Mouse (Mus musculus): ENCODE measurements around the gene Naip2.

Gene Naip2

DNA sequence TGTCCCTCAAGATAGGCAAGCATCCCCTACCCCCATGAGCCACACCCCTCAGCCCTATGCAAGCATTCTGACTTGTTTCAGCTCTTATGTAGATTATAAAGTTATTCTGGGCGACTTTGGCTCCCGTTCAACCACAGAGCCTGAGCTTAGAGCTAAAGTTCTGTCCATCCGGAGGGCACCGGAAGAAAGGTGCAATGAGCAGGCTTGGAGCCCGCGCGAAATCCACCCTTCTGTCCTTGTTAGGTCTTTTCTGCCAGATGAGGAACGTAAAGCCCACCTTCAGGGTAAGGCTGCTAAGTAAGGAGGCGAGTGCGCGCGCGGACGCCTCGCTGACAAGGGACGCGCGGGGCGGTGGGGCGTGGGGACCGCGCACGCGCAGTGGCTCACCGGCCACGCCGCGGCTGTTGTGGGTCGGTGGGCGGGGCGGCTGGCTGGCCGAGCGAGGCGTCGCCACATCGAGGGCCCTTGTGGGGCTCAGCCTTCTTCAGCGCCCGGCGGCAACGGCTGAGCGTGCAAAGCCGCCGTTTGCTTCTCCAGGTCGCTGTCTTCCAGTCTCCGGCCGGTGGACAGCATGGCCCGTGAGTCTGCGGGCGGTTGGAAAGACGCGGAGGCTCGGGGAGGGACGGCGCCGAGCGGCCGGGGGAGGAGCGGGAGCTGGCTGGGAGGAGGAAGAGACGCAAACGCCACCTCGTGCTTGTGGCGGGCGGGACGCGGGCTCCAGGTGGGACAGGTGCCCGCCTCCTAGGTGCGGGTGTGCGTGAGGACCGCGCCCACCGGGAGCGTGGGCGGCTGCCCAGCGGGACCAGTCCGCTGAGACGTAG, 94.0 kb downstream of the Naip2 start, which contains the start of gene Serf1:
Gene Serf1, plus strand, starts transcription at position 361 of the 821 bp plus-strand sequence.
- no peak for DNase-seq (ENCODE audit: low read depth)

DNA sequence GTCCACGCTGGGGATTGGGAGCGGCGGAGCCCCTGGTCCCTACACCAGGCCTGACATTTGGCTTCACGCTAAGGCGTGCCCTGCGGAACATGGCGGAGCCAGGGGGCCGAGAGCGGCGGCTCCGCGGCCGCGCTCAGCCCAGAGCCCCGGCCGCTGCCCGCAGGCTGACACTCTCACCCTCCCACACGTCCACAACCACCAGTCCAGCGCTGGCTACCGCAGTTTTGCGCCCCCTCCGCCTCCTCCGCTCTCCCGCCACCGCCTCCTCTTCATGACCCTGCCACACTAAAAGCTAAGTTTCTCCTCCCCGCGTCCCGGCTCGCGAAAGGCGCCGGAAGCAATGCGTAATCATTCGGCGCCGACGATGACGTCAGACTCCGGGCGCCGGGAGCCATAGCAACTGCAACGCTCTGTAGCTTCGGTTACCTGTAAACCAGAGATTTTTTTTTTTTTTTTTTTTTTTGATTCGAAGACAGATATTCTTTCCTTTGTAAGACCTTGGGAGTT, 98.1 kb downstream of the Naip2 start, which contains the start of gene Bdp1:
Gene Bdp1, minus strand, starts transcription at position 323 of the 507 bp plus-strand sequence.
- DNase-seq (ENCODE audit: low read depth) = peak; percentile 85

DNA sequence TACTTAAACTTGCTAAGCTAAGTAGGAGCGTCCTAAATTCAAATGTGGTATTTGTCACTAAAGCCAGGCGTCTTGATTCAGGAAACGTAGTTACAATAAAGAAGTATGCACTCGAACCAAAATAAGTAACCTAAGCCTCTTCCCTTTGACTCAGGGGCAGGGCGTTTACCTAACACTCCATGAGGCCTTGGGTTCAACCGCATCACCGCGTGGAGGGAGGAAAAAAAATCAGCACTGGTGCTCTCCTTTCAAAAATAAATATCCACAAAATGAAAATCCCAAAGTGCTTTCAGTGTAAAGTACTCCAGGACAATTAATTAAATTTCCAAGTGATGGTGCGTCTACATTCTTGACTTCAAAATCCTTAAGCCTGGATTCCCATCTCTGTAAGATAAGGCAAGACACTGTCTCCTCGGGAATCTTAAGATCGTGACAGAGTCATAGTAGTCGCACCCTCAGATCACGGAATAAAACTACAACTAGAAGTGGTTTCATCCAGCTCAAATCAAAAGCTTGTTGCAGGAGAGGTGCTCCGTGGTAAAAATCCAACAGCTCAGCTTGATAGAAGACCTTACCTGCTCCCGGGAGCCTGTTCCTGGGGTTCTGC, 98.7 kb downstream of the Naip2 start:
- DNase-seq (ENCODE audit: low read depth) = no peak

DNA sequence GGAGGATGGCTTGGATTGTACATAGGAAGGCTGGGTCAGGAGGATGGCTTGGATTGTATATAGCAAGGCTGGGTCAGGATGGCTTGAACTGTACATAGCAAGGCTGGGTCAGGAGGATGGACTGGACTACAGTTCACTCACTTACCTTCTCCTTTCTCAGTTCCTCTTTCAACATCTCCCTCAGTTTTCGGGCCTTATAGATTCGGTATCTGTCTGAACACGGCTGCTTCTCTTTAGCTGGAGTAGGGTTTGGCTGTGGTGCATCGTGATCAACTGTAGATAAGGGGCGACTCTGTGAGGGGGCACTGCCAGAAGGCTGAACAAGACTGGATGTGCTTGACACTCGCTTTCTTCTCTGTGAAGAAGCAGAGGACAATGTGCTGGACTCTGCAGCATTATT, 103.1 kb downstream of the Naip2 start:
- DNase-seq (ENCODE audit: low read depth) = no peak

All from c-Kit-positive CD71-negative TER-119-negative erythroid progenitor cells, embryonic 14.5 days (primary cell).